Mouse (Mus musculus) duodenum, adult 2 months (tissue): ENCODE data around the gene AI593442. TPM values are rescaled to one million over a fixed set of nuclear protein-coding genes. Genes with fewer than 3 reads are reported as not detected.

Experiments
- polyA plus RNA-seq: library from polyadenylated mRNA; depleted of rRNA; stranded (reverse); fragments of >200 nt; gene quantifications from 2 replicates; pipeline ENCODE4 v1.2.3, GENCODE M21; 2012; ENCODE audit warnings: low replicate concordance; rRNA removed

The AI593442 gene
- 0.04 TPM in 1 of 2 replicates, not detected in the other for polyA plus RNA-seq

DNA sequence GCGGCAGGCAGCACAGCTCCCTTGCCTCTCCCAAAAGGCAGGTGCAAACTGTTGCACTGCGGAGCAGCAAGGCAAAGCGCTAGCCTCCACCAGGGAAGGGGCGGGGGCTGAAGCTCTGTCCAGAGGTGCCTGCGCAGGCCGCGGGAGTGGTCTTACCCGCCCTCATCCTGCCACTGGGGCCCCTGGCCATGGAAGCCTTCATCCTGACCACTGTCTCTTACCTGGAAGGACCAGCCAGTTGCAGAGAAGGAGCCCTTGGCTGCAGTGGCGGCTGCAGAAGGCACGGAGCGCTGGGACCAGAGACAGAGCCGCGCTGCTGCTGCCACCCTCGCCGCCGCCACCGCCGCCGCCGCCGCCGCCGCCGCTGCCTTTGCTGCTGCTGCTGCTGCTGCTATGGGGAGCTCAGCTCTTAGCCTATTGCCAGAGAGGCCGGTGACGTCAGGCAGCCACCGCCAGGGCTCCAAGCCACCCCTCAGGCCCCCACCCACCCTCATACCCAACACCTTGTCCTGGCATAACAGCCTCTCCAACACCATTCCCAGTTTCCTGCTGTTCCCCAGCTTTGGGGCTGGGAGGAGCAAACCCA is at the start of gene AI593442:
Gene AI593442, minus strand, starts transcription at position 419 of the 586 bp plus-strand sequence.

